Mouse (Mus musculus): ENCODE results near the gene Hipk2.

GRCm38 (mm10) chr6:38778887-38779286, 97.1 kb downstream of the Hipk2 start:
- no peak for TF ChIP-seq POLR2A (IDR thresholded peaks at IDR 0.05; ENCODE audit: borderline replicate concordance, control insufficient read depth, low read depth, low read length)
- TF ChIP-seq CTCF (IDR thresholded peaks at IDR 0.05; ENCODE audit: control insufficient read depth, insufficient read depth, low read length) = no peak

All from bone marrow, adult 2 months (tissue).